Comparison of ENCODE assay signal across 16 mouse cellular contexts in genomic region chr12:69753936-69754335, GRCm38 (mm10). TPM values are rescaled to one million over a fixed set of nuclear protein-coding genes. Genes with fewer than 3 reads are reported as not detected.
"Had no signal": no experiment of that assay in that cellular context is flagged by ENCODE, and none has a peak within 500 bp of the region (broad histone marks: within the 10 kb centered on the region; RNA-seq: fewer than 3 reads in every experiment).

No protein-coding gene starts in this region.

- H3K36me3 ChIP-seq: midbrain, embryonic 12.5 days; midbrain, embryonic 15.5 days; neural tube, embryonic 12.5 days; neural tube, embryonic 15.5 days had no signal

- H3K9me3 ChIP-seq: kidney, embryonic 15.5 days; midbrain, embryonic 12.5 days; midbrain, embryonic 15.5 days; neural tube, embryonic 12.5 days; neural tube, embryonic 15.5 days had no signal

- H3K27me3 ChIP-seq: kidney, embryonic 15.5 days; midbrain, embryonic 12.5 days; midbrain, embryonic 15.5 days; neural tube, embryonic 12.5 days; neural tube, embryonic 15.5 days had no signal

- DNase-seq: kidney, adult 8-10 months; kidney, postnatal 10 days; kidney, postnatal 4 days; lung, embryonic 14.5 days; right cerebral cortex, adult 18-20 months; thymus, adult 18-20 months; thymus, postnatal 36 days had no signal

- H3K4me3 ChIP-seq: kidney, embryonic 15.5 days; midbrain, embryonic 12.5 days; midbrain, embryonic 15.5 days; neural tube, embryonic 12.5 days; neural tube, embryonic 15.5 days had no signal

- H3K4me2 ChIP-seq: kidney, embryonic 15.5 days; lung, embryonic 14.5 days; midbrain, embryonic 12.5 days; midbrain, embryonic 15.5 days; neural tube, embryonic 12.5 days; neural tube, embryonic 15.5 days had no signal

- ATAC-seq: intestine, postnatal 0 days; lung, postnatal 0 days; midbrain, embryonic 15.5 days had no signal

- H3K27ac ChIP-seq: kidney, embryonic 15.5 days; liver, embryonic 14.5 days; macrophage; midbrain, embryonic 12.5 days; midbrain, embryonic 15.5 days; neural tube, embryonic 12.5 days; neural tube, embryonic 15.5 days had no signal

- H3K9ac ChIP-seq: kidney, embryonic 15.5 days; liver, embryonic 14.5 days; lung, embryonic 14.5 days; midbrain, embryonic 12.5 days; midbrain, embryonic 15.5 days; neural tube, embryonic 12.5 days; neural tube, embryonic 15.5 days had no signal

RNA-seq across cellular contexts. Expression of gene Cdkl1, which starts 37.1 kb away (rescaled TPM):
- polyA plus RNA-seq: macrophage had no signal
